Mouse (Mus musculus): ENCODE data around the gene Hoxc8. TPM values are rescaled to one million over a fixed set of nuclear protein-coding genes. Genes with fewer than 3 reads are reported as not detected.
A peak's percentile ranks its signal among the peaks of the same experiment; 100 is the strongest.

Gene Hoxc8
- polyA plus RNA-seq, 1 experiment: 0.15 TPM

DNA sequence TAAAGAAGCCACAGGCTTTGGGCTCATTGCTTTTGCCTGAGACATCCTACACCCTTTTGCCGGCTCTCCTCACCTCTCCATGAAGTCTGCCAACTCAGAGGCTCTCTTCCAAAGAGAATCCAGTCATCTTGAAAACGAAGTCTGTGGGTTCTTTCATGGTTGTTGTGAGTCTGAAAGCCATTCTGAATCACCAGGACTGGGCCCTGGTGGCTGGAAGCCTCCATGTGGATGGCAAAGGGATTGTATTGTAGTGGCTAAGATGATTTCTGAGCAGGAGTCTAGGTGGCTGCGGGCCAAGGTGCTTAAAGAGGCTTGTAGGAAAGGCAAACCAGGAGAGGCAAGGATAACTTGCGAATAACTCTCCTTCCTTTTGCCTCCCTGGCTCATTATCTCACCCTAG is 11.7 kb downstream of the Hoxc8 start:
- TF ChIP-seq CTCF (IDR thresholded peaks at IDR 0.05; ENCODE audit: control insufficient read depth, insufficient read depth, insufficient replicate concordance, low read depth, low read length) (no peak), POLR2A (IDR thresholded peaks at IDR 0.05; ENCODE audit: control insufficient read depth, low read depth, low read length) (no peak)
- Histone ChIP-seq H3K27ac (ENCODE audit: control insufficient read depth, insufficient read depth, low read depth, low read length) (peak overlapping the region; percentile 37), H3K27me3 (ENCODE audit: control insufficient read depth, insufficient read depth, low read length) (peaks cover 6% of the 10 kb centered on the region), H3K4me3 (ENCODE audit: control insufficient read depth, low read depth, low read length) (no peak overlapping the region), H3K36me3 (ENCODE audit: control insufficient read depth, insufficient read depth, low read length) (no peaks in the 10 kb centered on the region), H3K4me1 (ENCODE audit: control insufficient read depth, insufficient read depth, low read length) (peaks cover 16% of the 10 kb centered on the region)

DNA sequence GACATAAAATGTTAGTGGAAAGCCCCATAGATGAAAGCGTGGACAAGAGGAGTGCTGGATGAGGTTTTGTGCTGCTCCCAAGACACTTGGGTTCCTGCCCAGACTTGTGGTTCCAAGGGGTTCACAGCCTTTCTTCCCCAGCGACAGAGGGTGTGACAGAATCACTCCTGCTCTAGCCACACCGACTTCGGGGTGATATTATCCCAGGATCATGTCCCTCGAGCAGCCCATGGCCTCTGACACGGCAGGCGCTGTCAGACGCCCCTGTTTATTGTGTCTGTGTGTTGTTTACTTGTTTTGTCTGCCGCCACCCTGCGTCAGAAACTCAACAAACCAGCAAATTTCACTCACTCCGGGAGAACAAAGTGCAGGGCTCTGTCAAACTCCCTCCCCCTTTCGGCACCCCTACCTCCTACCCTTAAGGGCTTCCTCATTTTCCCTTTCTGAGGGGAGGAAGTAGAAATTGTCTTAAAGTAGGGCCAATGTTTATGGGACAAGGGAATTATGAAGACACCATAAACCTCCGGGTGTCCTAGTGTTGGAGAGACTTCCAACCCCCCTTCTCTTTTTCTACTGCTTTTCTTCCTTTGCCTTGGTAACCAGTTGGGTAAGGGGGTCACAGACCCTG is 12.5 kb downstream of the Hoxc8 start:
- Histone ChIP-seq H3K27ac (ENCODE audit: control insufficient read depth, insufficient read depth, low read depth, low read length) (no peak overlapping the region), H3K4me3 (ENCODE audit: control insufficient read depth, low read depth, low read length) (no peak overlapping the region), H3K36me3 (ENCODE audit: control insufficient read depth, insufficient read depth, low read length) (no peaks in the 10 kb centered on the region), H3K27me3 (ENCODE audit: control insufficient read depth, insufficient read depth, low read length) (peaks cover 6% of the 10 kb centered on the region), H3K4me1 (ENCODE audit: control insufficient read depth, insufficient read depth, low read length) (peaks cover 16% of the 10 kb centered on the region)
- TF ChIP-seq CTCF (IDR thresholded peaks at IDR 0.05; ENCODE audit: control insufficient read depth, insufficient read depth, insufficient replicate concordance, low read depth, low read length): no peak
- no peak for TF ChIP-seq POLR2A (IDR thresholded peaks at IDR 0.05; ENCODE audit: control insufficient read depth, low read depth, low read length)

- peaks cover 2% of the 10 kb centered on the region; the same call in 1 of the 2 replicates for H3K27me3 ChIP-seq (ENCODE audit: control insufficient read depth, insufficient read depth, low read length)
- H3K4me1 ChIP-seq (ENCODE audit: control insufficient read depth, insufficient read depth, low read length): peaks cover 13% of the 10 kb centered on the region
- no peak overlapping the region for H3K4me3 ChIP-seq (ENCODE audit: control insufficient read depth, low read depth, low read length)
- H3K27ac ChIP-seq (ENCODE audit: control insufficient read depth, insufficient read depth, low read depth, low read length): peak overlapping the region; percentile 75
- no peaks in the 10 kb centered on the region for H3K36me3 ChIP-seq (ENCODE audit: control insufficient read depth, insufficient read depth, low read length)
- no peak for TF ChIP-seq CTCF (IDR thresholded peaks at IDR 0.05; ENCODE audit: control insufficient read depth, insufficient read depth, insufficient replicate concordance, low read depth, low read length)
- TF ChIP-seq POLR2A (IDR thresholded peaks at IDR 0.05; ENCODE audit: control insufficient read depth, low read depth, low read length): no peak
Observed at GRCm38 (mm10) chr15:103005308-103005707, 14.9 kb downstream of the Hoxc8 start.

DNA sequence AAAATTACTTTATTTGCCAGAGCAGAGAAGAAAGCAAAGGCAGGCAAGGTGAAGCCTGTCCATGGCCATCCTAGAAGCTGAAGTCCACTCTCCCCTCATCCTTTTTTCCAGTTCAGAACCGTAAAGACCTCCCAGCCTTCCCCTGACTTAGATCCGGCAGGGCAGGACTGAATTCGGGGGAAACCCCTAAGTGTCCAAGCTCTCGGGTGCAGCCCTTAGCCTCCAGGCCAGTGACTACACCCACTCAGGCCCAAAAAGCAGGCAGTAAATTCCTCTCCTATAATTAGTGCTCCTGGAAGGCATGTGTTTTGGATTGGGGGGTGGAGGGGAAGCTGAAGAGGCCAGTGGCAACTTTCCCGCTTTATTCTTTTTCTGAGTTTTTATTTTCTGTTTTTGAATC is 15.4 kb downstream of the Hoxc8 start:
- Histone ChIP-seq H3K27me3 (ENCODE audit: control insufficient read depth, insufficient read depth, low read length) (peaks cover 4% of the 10 kb centered on the region; the same call in 1 of the 2 replicates), H3K36me3 (ENCODE audit: control insufficient read depth, insufficient read depth, low read length) (no peaks in the 10 kb centered on the region), H3K27ac (ENCODE audit: control insufficient read depth, insufficient read depth, low read depth, low read length) (peak overlapping the region; percentile 75), H3K4me3 (ENCODE audit: control insufficient read depth, low read depth, low read length) (no peak overlapping the region), H3K4me1 (ENCODE audit: control insufficient read depth, insufficient read depth, low read length) (peaks cover 15% of the 10 kb centered on the region)
- TF ChIP-seq POLR2A (IDR thresholded peaks at IDR 0.05; ENCODE audit: control insufficient read depth, low read depth, low read length): no peak
- TF ChIP-seq CTCF (IDR thresholded peaks at IDR 0.05; ENCODE audit: control insufficient read depth, insufficient read depth, insufficient replicate concordance, low read depth, low read length): no peak

GRCm38 (mm10) chr15:103006326-103006725 is 15.9 kb downstream of the Hoxc8 start:
- Histone ChIP-seq H3K36me3 (ENCODE audit: control insufficient read depth, insufficient read depth, low read length) (no peaks in the 10 kb centered on the region), H3K4me1 (ENCODE audit: control insufficient read depth, insufficient read depth, low read length) (peaks cover 18% of the 10 kb centered on the region), H3K27me3 (ENCODE audit: control insufficient read depth, insufficient read depth, low read length) (peaks cover 7% of the 10 kb centered on the region), H3K4me3 (ENCODE audit: control insufficient read depth, low read depth, low read length) (no peak overlapping the region), H3K27ac (ENCODE audit: control insufficient read depth, insufficient read depth, low read depth, low read length) (no peak overlapping the region)
- TF ChIP-seq POLR2A (IDR thresholded peaks at IDR 0.05; ENCODE audit: control insufficient read depth, low read depth, low read length) (no peak), CTCF (IDR thresholded peaks at IDR 0.05; ENCODE audit: control insufficient read depth, insufficient read depth, insufficient replicate concordance, low read depth, low read length) (no peak)

- peak overlapping the region; percentile 53 for H3K4me3 ChIP-seq (ENCODE audit: control insufficient read depth, low read depth, low read length)
- peaks cover 13% of the 10 kb centered on the region for H3K27me3 ChIP-seq (ENCODE audit: control insufficient read depth, insufficient read depth, low read length)
Observed at GRCm38 (mm10) chr15:103009265-103010111, 19.1 kb downstream of the Hoxc8 start.

GRCm38 (mm10) chr15:103010112-103010846 is 19.9 kb downstream of the Hoxc8 start:
- peak overlapping the region; percentile 20; the same call in 1 of the 2 replicates for H3K4me3 ChIP-seq (ENCODE audit: control insufficient read depth, low read depth, low read length)
- peaks cover 13% of the 10 kb centered on the region for H3K27me3 ChIP-seq (ENCODE audit: control insufficient read depth, insufficient read depth, low read length)
- H3K27ac ChIP-seq (ENCODE audit: control insufficient read depth, insufficient read depth, low read depth, low read length): no peak overlapping the region
- H3K36me3 ChIP-seq (ENCODE audit: control insufficient read depth, insufficient read depth, low read length): no peaks in the 10 kb centered on the region
- TF ChIP-seq POLR2A (IDR thresholded peaks at IDR 0.05; ENCODE audit: control insufficient read depth, low read depth, low read length) (no peak), CTCF (IDR thresholded peaks at IDR 0.05; ENCODE audit: control insufficient read depth, insufficient read depth, insufficient replicate concordance, low read depth, low read length) (no peak)
- H3K4me1 ChIP-seq (ENCODE audit: control insufficient read depth, insufficient read depth, low read length): peaks cover 30% of the 10 kb centered on the region

More at GRCm38 (mm10) chr15:103009265-103010111, 19.1 kb downstream of the Hoxc8 start:
- H3K27ac ChIP-seq (ENCODE audit: control insufficient read depth, insufficient read depth, low read depth, low read length): no peak overlapping the region
- H3K4me1 ChIP-seq (ENCODE audit: control insufficient read depth, insufficient read depth, low read length): peaks cover 27% of the 10 kb centered on the region
- no peaks in the 10 kb centered on the region for H3K36me3 ChIP-seq (ENCODE audit: control insufficient read depth, insufficient read depth, low read length)
- no peak for TF ChIP-seq CTCF (IDR thresholded peaks at IDR 0.05; ENCODE audit: control insufficient read depth, insufficient read depth, insufficient replicate concordance, low read depth, low read length)
- no peak for TF ChIP-seq POLR2A (IDR thresholded peaks at IDR 0.05; ENCODE audit: control insufficient read depth, low read depth, low read length)

Measured in testis, adult 2 months (tissue).